In the genomic region with DNA sequence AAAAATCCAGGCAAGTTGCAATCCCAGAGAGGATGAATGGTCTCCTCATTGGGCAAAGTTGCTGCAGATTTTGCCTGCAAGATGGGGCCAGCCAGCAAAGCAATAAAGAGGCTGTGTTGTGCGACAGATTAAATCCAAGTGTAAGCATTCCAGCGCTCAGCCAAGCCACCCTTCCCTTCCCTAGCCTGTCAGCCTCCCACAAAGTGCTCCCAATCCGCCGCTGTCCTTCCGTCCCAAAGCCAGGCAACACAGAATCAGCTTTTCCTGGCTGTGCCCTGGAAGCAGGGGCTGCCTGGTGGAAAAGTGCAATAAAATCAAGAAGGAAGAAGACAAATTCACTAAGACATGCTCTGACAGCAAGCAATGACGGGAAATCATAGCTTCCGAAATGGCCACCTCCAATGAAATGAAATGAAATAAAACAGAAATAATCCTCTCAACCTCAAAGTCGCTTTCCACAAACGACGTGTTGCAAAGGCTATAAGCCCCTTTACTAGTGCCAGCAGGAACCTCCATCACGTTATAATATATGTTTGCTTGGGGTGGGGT, we compare ENCODE assay signal across 8 mouse cellular contexts.
DNase-seq lines count a peak whose midpoint lies in the region; ATAC-seq and TF ChIP-seq lines count a peak whose summit lies in the region.

No protein-coding gene starts in this region.

- H3K9me3 ChIP-seq in lung, embryonic 15.5 days, result no peaks in the 10 kb centered on the region
- H3K9me3 ChIP-seq in heart, embryonic 10.5 days, result no peaks in the 10 kb centered on the region
- no peaks in the 10 kb centered on the region for H3K9me3 ChIP-seq in neural tube, embryonic 13.5 days

- 8% methylated on average over 11 of the region's 11 CpGs for WGBS in lung, embryonic 15.5 days
- WGBS in heart, embryonic 10.5 days, result 16% methylated on average over 11 of the region's 11 CpGs
- 26% methylated on average over 11 of the region's 11 CpGs for WGBS in neural tube, embryonic 13.5 days
- WGBS in thymus, adult 2 months, result 43% methylated on average over 11 of the region's 11 CpGs

- DNase-seq in lung, postnatal 14 days, result no peak
- no peak for DNase-seq in heart, embryonic 10.5 days (ENCODE audit: low spot score)
- peak; percentile 48 to 62 for DNase-seq in kidney, postnatal 25 days
- DNase-seq in thymus, adult 2 months, result no peak
- DNase-seq in right cerebral cortex, postnatal 10 days (ENCODE audit: low spot score in 2 of 2), result no peak

- no peaks in the 10 kb centered on the region for H3K36me3 ChIP-seq in lung, embryonic 15.5 days
- H3K36me3 ChIP-seq in heart, embryonic 10.5 days, result no peaks in the 10 kb centered on the region
- H3K36me3 ChIP-seq in neural tube, embryonic 13.5 days, result no peaks in the 10 kb centered on the region
- no peaks in the 10 kb centered on the region for H3K36me3 ChIP-seq in thymus, adult 2 months (ENCODE audit: control insufficient read depth, insufficient read depth, low read length)

- peak overlapping the region; percentile 87 for H3K4me2 ChIP-seq in lung, embryonic 15.5 days
- H3K4me2 ChIP-seq in neural tube, embryonic 13.5 days, result peak overlapping the region; percentile 96

- H3K9ac ChIP-seq in lung, embryonic 15.5 days, result peak overlapping the region; percentile 32
- H3K9ac ChIP-seq in neural tube, embryonic 13.5 days, result peak overlapping the region; percentile 73; the same call in 1 of the 2 replicates

- no peak overlapping the region for H3K27ac ChIP-seq in lung, embryonic 15.5 days
- H3K27ac ChIP-seq in heart, embryonic 10.5 days, result 0 out of 2 replicates have a peak overlapping the region, but pooled peaks have one; percentile 79
- H3K27ac ChIP-seq in neural tube, embryonic 13.5 days (replicated peaks), result no peak overlapping the region
- no peak overlapping the region for H3K27ac ChIP-seq in thymus, adult 2 months (ENCODE audit: control insufficient read depth, insufficient read depth, low read length)

- no peak for ATAC-seq in lung, embryonic 15.5 days (ENCODE audit: borderline replicate concordance, extremely low read depth, low FRiP score, low TSS enrichment)
- no peak for ATAC-seq in neural tube, embryonic 13.5 days (ENCODE audit: low read depth)
- ATAC-seq in activated CD4-positive, CD25-positive, alpha-beta regulatory T cell, adult 4 months, result no peak

- H3K27me3 ChIP-seq in lung, embryonic 15.5 days, result peaks cover 18% of the 10 kb centered on the region
- peaks cover 27% of the 10 kb centered on the region for H3K27me3 ChIP-seq in heart, embryonic 10.5 days (ENCODE audit: insufficient read depth, poor library complexity, severe bottlenecking)
- H3K27me3 ChIP-seq in neural tube, embryonic 13.5 days, result 0 out of 2 replicates have a peak, but pooled peaks cover 4% of the 10 kb centered on the region
- H3K27me3 ChIP-seq in thymus, adult 2 months (ENCODE audit: control insufficient read depth, insufficient read depth, low read length), result peaks cover 5% of the 10 kb centered on the region; the same call in 1 of the 2 replicates

- peak overlapping the region; percentile 44 for H3K4me3 ChIP-seq in lung, embryonic 15.5 days
- H3K4me3 ChIP-seq in heart, embryonic 10.5 days, result peak overlapping the region; percentile 71
- H3K4me3 ChIP-seq in neural tube, embryonic 13.5 days, result peak overlapping the region; percentile 48
- no peak overlapping the region; the same call in 1 of the 2 replicates for H3K4me3 ChIP-seq in thymus, adult 2 months (ENCODE audit: control insufficient read depth, insufficient read depth, low read length)

- peaks cover 22% of the 10 kb centered on the region for H3K4me1 ChIP-seq in lung, embryonic 15.5 days
- H3K4me1 ChIP-seq in heart, embryonic 10.5 days, result peaks cover 21% of the 10 kb centered on the region
- H3K4me1 ChIP-seq in neural tube, embryonic 13.5 days (replicated peaks), result peaks cover 43% of the 10 kb centered on the region
- no peaks in the 10 kb centered on the region; the same call in 1 of the 2 replicates for H3K4me1 ChIP-seq in thymus, adult 2 months (replicated peaks; ENCODE audit: control insufficient read depth, insufficient read depth, low read length)

- TF ChIP-seq POLR2A in thymus, adult 2 months (IDR thresholded peaks at IDR 0.05; ENCODE audit: control insufficient read depth, extremely low read depth, insufficient read depth, low read length, poor library complexity), result no peak

- TF ChIP-seq CTCF in thymus, adult 2 months (IDR thresholded peaks at IDR 0.05; ENCODE audit: borderline replicate concordance, control insufficient read depth, extremely low read depth, insufficient read depth, low read length, poor library complexity), result no peak

Comparison
In these comparisons a context has a peak if more than half of its experiments do, and no peak if none do; other contexts are left out.
1. DNase-seq: peak in kidney, postnatal 25 days (2 of 2); none in lung, postnatal 14 days (single experiment), heart, embryonic 10.5 days (single experiment), thymus, adult 2 months (single experiment) and right cerebral cortex, postnatal 10 days (0 of 2).